Comparison of ENCODE assay signal across 13 mouse cellular contexts in the genomic region with DNA sequence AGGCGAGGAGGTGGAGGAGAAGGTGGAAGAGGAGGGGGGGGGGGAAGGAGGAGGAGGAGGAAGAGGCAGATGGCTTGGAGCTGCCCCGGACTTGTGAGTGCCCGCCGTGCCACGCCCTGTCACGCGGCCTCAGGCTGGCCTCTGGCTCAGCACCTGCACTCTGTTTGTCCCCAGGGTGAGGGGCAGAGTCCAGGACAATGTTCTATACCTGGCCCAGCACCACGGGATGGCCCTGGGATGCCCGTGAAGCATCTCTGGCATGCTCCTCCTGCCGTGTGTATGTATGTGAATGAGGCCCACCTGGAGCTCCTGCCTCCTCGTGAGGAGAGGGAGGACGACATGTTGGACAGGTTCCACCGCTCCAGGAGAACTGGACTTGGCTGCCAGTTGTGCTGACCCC. TPM values are rescaled to one million over a fixed set of nuclear protein-coding genes. Genes with fewer than 3 reads are reported as not detected.
DNase-seq lines count a peak whose midpoint lies in the region; ATAC-seq and TF ChIP-seq lines count a peak whose summit lies in the region.
"Had no signal": no experiment of that assay in that cellular context is flagged by ENCODE, and none has a peak within 500 bp of the region (broad histone marks: within the 10 kb centered on the region; RNA-seq: fewer than 3 reads in every experiment).

No protein-coding gene starts in this region.

- no peak overlapping the region for H3K4me2 ChIP-seq in kidney, embryonic 15.5 days
- no peak overlapping the region for H3K4me2 ChIP-seq in intestine, embryonic 16.5 days (ENCODE audit: low read depth, low read length)
- H3K4me2 ChIP-seq in liver, embryonic 13.5 days: no peak overlapping the region

- TF ChIP-seq POLR2A in MEL (IDR thresholded peaks at IDR 0.05; ENCODE audit: control insufficient read depth in 1 of 2, insufficient read depth in 1 of 2, low read depth in 1 of 2, low read length in 2 of 2, poor library complexity in 1 of 2): no peak

- no peak overlapping the region for H3K4me3 ChIP-seq in kidney, embryonic 15.5 days (replicated peaks)
- H3K4me3 ChIP-seq in MEL (ENCODE audit: control insufficient read depth in 1 of 2, insufficient read depth in 1 of 2, low read depth in 2 of 2, low read length in 2 of 2): peak overlapping the region in 1 of 2 experiments; percentile 23; a peak in 1 of 4 replicates
- H3K4me3 ChIP-seq in intestine, embryonic 16.5 days (ENCODE audit: low read length): no peak overlapping the region
- H3K4me3 ChIP-seq in liver, embryonic 13.5 days (replicated peaks): no peak overlapping the region
- no peak overlapping the region for H3K4me3 ChIP-seq in layer of hippocampus, adult 2 months
- H3K4me3 ChIP-seq: heart, embryonic 10.5 days; left cerebral cortex, adult 2 months had no signal

- H3K27ac ChIP-seq in kidney, embryonic 15.5 days: no peak overlapping the region
- H3K27ac ChIP-seq in MEL (ENCODE audit: control insufficient read depth, low read depth, low read length): no peak overlapping the region
- H3K27ac ChIP-seq in intestine, embryonic 16.5 days (ENCODE audit: low read length): peak overlapping the region; percentile 66
- H3K27ac ChIP-seq in liver, embryonic 13.5 days: no peak overlapping the region
- no peak overlapping the region for H3K27ac ChIP-seq in layer of hippocampus, adult 2 months
- H3K27ac ChIP-seq: heart, embryonic 10.5 days; left cerebral cortex, adult 2 months had no signal

- WGBS in kidney, embryonic 15.5 days: 47% methylated on average over 13 of the region's 13 CpGs
- 38% methylated on average over 13 of the region's 13 CpGs for WGBS in intestine, embryonic 16.5 days
- 49% methylated on average over 13 of the region's 13 CpGs for WGBS in liver, embryonic 13.5 days (ENCODE audit: insufficient replicate concordance)

- no peaks in the 10 kb centered on the region for H3K79me2 ChIP-seq in MEL (ENCODE audit: control insufficient read depth, insufficient read depth, low read length, poor library complexity)

- no peak for TF ChIP-seq EP300 in MEL (IDR thresholded peaks at IDR 0.05; ENCODE audit: low read depth in 1 of 2, low read length in 2 of 2)

- peaks cover 7% of the 10 kb centered on the region; the same call in 1 of the 2 replicates for H3K4me1 ChIP-seq in kidney, embryonic 15.5 days
- H3K4me1 ChIP-seq in MEL (ENCODE audit: control insufficient read depth in 1 of 2, insufficient read depth in 2 of 2, low read length in 2 of 2): 0 out of 4 replicates have a peak, but pooled peaks cover 4% of the 10 kb centered on the region in 2 experiments
- peaks cover 10% of the 10 kb centered on the region for H3K4me1 ChIP-seq in intestine, embryonic 16.5 days (ENCODE audit: control insufficient read depth, insufficient read depth, low read length)
- H3K4me1 ChIP-seq in liver, embryonic 13.5 days (replicated peaks): peaks cover 12% of the 10 kb centered on the region

- DNase-seq in kidney, adult 11 months: peak; percentile 72
- DNase-seq in MEL (ENCODE audit: low read depth, low spot score): no peak
- DNase-seq in liver, embryonic 13.5 days: no peak
- DNase-seq in thymus, postnatal 10 days (ENCODE audit: low spot score in 2 of 2): no peak
- no peak for DNase-seq in layer of hippocampus, adult 2 months (ENCODE audit: low spot score in 2 of 2)
- no peak for DNase-seq in heart, postnatal 14 days
- DNase-seq: heart, postnatal 4 days; lung, postnatal 10 days had no signal

- no peak for TF ChIP-seq RAD21 in MEL (IDR thresholded peaks at IDR 0.05; ENCODE audit: low read depth, low read length)

- no peaks in the 10 kb centered on the region for H3K36me3 ChIP-seq in kidney, embryonic 15.5 days
- peaks cover 0 to 3% of the 10 kb centered on the region in 2 experiments; a peak in 1 of 4 replicates for H3K36me3 ChIP-seq in MEL (ENCODE audit: control insufficient read depth in 1 of 2, insufficient read depth in 2 of 2, low read length in 2 of 2)
- H3K36me3 ChIP-seq in intestine, embryonic 16.5 days (ENCODE audit: control insufficient read depth, insufficient read depth, low read length): no peaks in the 10 kb centered on the region
- H3K36me3 ChIP-seq in liver, embryonic 13.5 days: no peaks in the 10 kb centered on the region
- H3K36me3 ChIP-seq: heart, embryonic 10.5 days had no signal

- no peak for ATAC-seq in kidney, embryonic 15.5 days (replicated peaks; ENCODE audit: low FRiP score)
- peak; percentile 89 for ATAC-seq in intestine, embryonic 16.5 days
- peak; percentile 50; the same call in 1 of the 2 replicates for ATAC-seq in liver, embryonic 13.5 days (ENCODE audit: low read depth)
- ATAC-seq: forebrain, embryonic 14.5 days had no signal

- H3K9ac ChIP-seq in kidney, embryonic 15.5 days: no peak overlapping the region
- peak overlapping the region; percentile 19; the same call in 1 of the 2 replicates for H3K9ac ChIP-seq in MEL (ENCODE audit: control insufficient read depth, low read depth, low read length, poor library complexity, severe bottlenecking)
- H3K9ac ChIP-seq in intestine, embryonic 16.5 days (ENCODE audit: low read depth, low read length): no peak overlapping the region
- no peak overlapping the region for H3K9ac ChIP-seq in liver, embryonic 13.5 days

- peaks cover 50% of the 10 kb centered on the region for H3K27me3 ChIP-seq in kidney, embryonic 15.5 days
- peaks cover 0 to 1% of the 10 kb centered on the region in 2 experiments; a peak in 1 of 4 replicates for H3K27me3 ChIP-seq in MEL (ENCODE audit: control insufficient read depth in 1 of 2, insufficient read depth in 2 of 2, low read length in 2 of 2)
- no peaks in the 10 kb centered on the region for H3K27me3 ChIP-seq in intestine, embryonic 16.5 days (replicated peaks; ENCODE audit: control insufficient read depth, insufficient read depth, low read length)
- peaks cover 40% of the 10 kb centered on the region for H3K27me3 ChIP-seq in liver, embryonic 13.5 days

- intact Hi-C loops in heart, postnatal 14 days (cut with DNase I): loop anchor here (5.0 kb wide), 1 partner anchor 226 kb away; a partner anchor contains a TSS

- TF ChIP-seq CTCF in MEL (IDR thresholded peaks at IDR 0.05 in 2 of 3, conservative IDR thresholded peaks at IDR 0.05 in 1 of 3; ENCODE audit: control insufficient read depth in 1 of 3, insufficient read depth in 1 of 3, low read depth in 2 of 3, low read length in 3 of 3, poor library complexity in 1 of 3, severe bottlenecking in 1 of 3): no peak
- no peak for TF ChIP-seq CTCF in layer of hippocampus, adult 2 months (conservative IDR thresholded peaks at IDR 0.05)

- no peaks in the 10 kb centered on the region for H3K9me3 ChIP-seq in kidney, embryonic 15.5 days (replicated peaks)
- H3K9me3 ChIP-seq in MEL (replicated peaks; ENCODE audit: insufficient read depth, low read length): no peaks in the 10 kb centered on the region
- H3K9me3 ChIP-seq in intestine, embryonic 16.5 days (ENCODE audit: control insufficient read depth, low read length): no peaks in the 10 kb centered on the region
- H3K9me3 ChIP-seq in liver, embryonic 13.5 days (replicated peaks): no peaks in the 10 kb centered on the region
- H3K9me3 ChIP-seq: heart, embryonic 10.5 days had no signal

RNA-seq across cellular contexts. Expression of a gene that starts 14.4 kb away (rescaled TPM):
- 8.3 and 10.7 TPM in 2 replicates for polyA plus RNA-seq in kidney, embryonic 15.5 days (2015; fragmentation: Nextera tagmentation; extraction: Ambion mirVana)
- 6.9 and 7.5 TPM in 2 replicates for total RNA-seq in MEL (2012; rRNA removed)
- 1 to 10 TPM in 1 of 2 experiments, not detected in 1; 6.2 TPM for polyA plus RNA-seq in MEL (2012; ENCODE audit: insufficient read depth in 1 of 2, insufficient read length in 2 of 2, low read depth in 1 of 2, low replicate concordance in 2 of 2, missing spikeins in 1 of 2)
- 11.7 and 13.6 TPM in 2 replicates for polyA plus RNA-seq in intestine, embryonic 16.5 days (2015; fragmentation: Nextera tagmentation; extraction: Ambion mirVana)
- polyA plus RNA-seq in liver, embryonic 13.5 days (2015; fragmentation: Nextera tagmentation; extraction: Ambion mirVana): 1.7 and 2.1 TPM in 2 replicates
- 1 to 10 TPM; 6.7 to 6.9 TPM for total RNA-seq in layer of hippocampus, adult 2 months (2021)
- total RNA-seq in heart, postnatal 14 days (2021): 1 to 10 TPM; 4.6 to 5.8 TPM

RNA-seq across cellular contexts. Expression of a gene that starts 16.1 kb away (rescaled TPM):
- 21.5 and 25.1 TPM in 2 replicates for polyA plus RNA-seq in kidney, embryonic 15.5 days (2015; fragmentation: Nextera tagmentation; extraction: Ambion mirVana)
- 4.3 and 5.4 TPM in 2 replicates for total RNA-seq in MEL (2012; rRNA removed)
- 10 to 100 TPM in 1 of 2 experiments, not detected in 1; 12.0 TPM for polyA plus RNA-seq in MEL (2012; ENCODE audit: insufficient read depth in 1 of 2, insufficient read length in 2 of 2, low read depth in 1 of 2, low replicate concordance in 2 of 2, missing spikeins in 1 of 2)
- 21.9 and 23.4 TPM in 2 replicates for polyA plus RNA-seq in intestine, embryonic 16.5 days (2015; fragmentation: Nextera tagmentation; extraction: Ambion mirVana)
- 3.1 and 3.5 TPM in 2 replicates for polyA plus RNA-seq in liver, embryonic 13.5 days (2015; fragmentation: Nextera tagmentation; extraction: Ambion mirVana)
- 10 to 100 TPM; 11.4 to 11.8 TPM for total RNA-seq in layer of hippocampus, adult 2 months (2021)
- total RNA-seq in heart, postnatal 14 days (2021): 10 to 100 TPM; 39.1 to 39.9 TPM

RNA-seq across cellular contexts. Expression of a gene that starts 25.5 kb away (rescaled TPM):
- polyA plus RNA-seq in kidney, embryonic 15.5 days (2015; fragmentation: Nextera tagmentation; extraction: Ambion mirVana): 5.7 and 6.3 TPM in 2 replicates
- 1.4 and 2.1 TPM in 2 replicates for total RNA-seq in MEL (2012; rRNA removed)
- polyA plus RNA-seq in MEL (2012; ENCODE audit: insufficient read depth in 1 of 2, insufficient read length in 2 of 2, low read depth in 1 of 2, low replicate concordance in 2 of 2, missing spikeins in 1 of 2): 1 to 10 TPM in 1 of 2 experiments, not detected in 1; 1.5 TPM
- polyA plus RNA-seq in intestine, embryonic 16.5 days (2015; fragmentation: Nextera tagmentation; extraction: Ambion mirVana): 6.9 and 7.2 TPM in 2 replicates
- polyA plus RNA-seq in liver, embryonic 13.5 days (2015; fragmentation: Nextera tagmentation; extraction: Ambion mirVana): 1.3 and 1.4 TPM in 2 replicates
- 1 to 10 TPM; 3.1 to 4.2 TPM for total RNA-seq in layer of hippocampus, adult 2 months (2021)
- total RNA-seq in heart, postnatal 14 days (2021): 1 to 10 TPM; 2.4 to 3.3 TPM

RNA-seq across cellular contexts. Expression of a gene that starts 32.0 kb away (rescaled TPM):
- 7.1 and 8.0 TPM in 2 replicates for polyA plus RNA-seq in kidney, embryonic 15.5 days (2015; fragmentation: Nextera tagmentation; extraction: Ambion mirVana)
- total RNA-seq in MEL (2012; rRNA removed): 2.3 and 2.5 TPM in 2 replicates
- 1 to 10 TPM in 1 of 2 experiments, not detected in 1; 2.1 TPM for polyA plus RNA-seq in MEL (2012; ENCODE audit: insufficient read depth in 1 of 2, insufficient read length in 2 of 2, low read depth in 1 of 2, low replicate concordance in 2 of 2, missing spikeins in 1 of 2)
- 8.2 and 10.2 TPM in 2 replicates for polyA plus RNA-seq in intestine, embryonic 16.5 days (2015; fragmentation: Nextera tagmentation; extraction: Ambion mirVana)
- 1.3 and 1.4 TPM in 2 replicates for polyA plus RNA-seq in liver, embryonic 13.5 days (2015; fragmentation: Nextera tagmentation; extraction: Ambion mirVana)
- total RNA-seq in layer of hippocampus, adult 2 months (2021): 1 to 10 TPM; 7.5 to 8.0 TPM
- total RNA-seq in heart, postnatal 14 days (2021): 1 to 10 TPM; 3.8 to 4.0 TPM

RNA-seq across cellular contexts. Expression of a gene that starts 45.2 kb away (rescaled TPM):
- 7.6 and 8.0 TPM in 2 replicates for polyA plus RNA-seq in kidney, embryonic 15.5 days (2015; fragmentation: Nextera tagmentation; extraction: Ambion mirVana)
- 3.7 and 4.1 TPM in 2 replicates for total RNA-seq in MEL (2012; rRNA removed)
- polyA plus RNA-seq in MEL (2012; ENCODE audit: insufficient read depth in 1 of 2, insufficient read length in 2 of 2, low read depth in 1 of 2, low replicate concordance in 2 of 2, missing spikeins in 1 of 2): 1 to 10 TPM in 1 of 2 experiments, not detected in 1; 3.1 TPM
- 8.5 TPM in 2 replicates for polyA plus RNA-seq in intestine, embryonic 16.5 days (2015; fragmentation: Nextera tagmentation; extraction: Ambion mirVana)
- 1.1 and 1.8 TPM in 2 replicates for polyA plus RNA-seq in liver, embryonic 13.5 days (2015; fragmentation: Nextera tagmentation; extraction: Ambion mirVana)
- total RNA-seq in layer of hippocampus, adult 2 months (2021): 1 to 10 TPM; 4.4 to 4.5 TPM
- 1 to 10 TPM; 3.4 to 4.1 TPM for total RNA-seq in heart, postnatal 14 days (2021)
